Mouse (Mus musculus) embryonic fibroblast, embryonic 13.5 days (primary cell): Measurements from ENCODE around the gene Ppp1r12b.

Experiments used
- CTCF ChIP-seq: IDR thresholded peaks from 2 replicates; pipeline ENCODE4 v1.5.1; 2011; ENCODE audit warnings: mild to moderate bottlenecking, control low read depth, low read length, moderate library complexity, borderline replicate concordance; ENCODE audit not compliant: insufficient read depth
- POLR2A ChIP-seq: IDR thresholded peaks from 2 replicates; pipeline ENCODE4 v1.6.1; 2011; ENCODE audit warnings: low read depth, mild to moderate bottlenecking, control low read depth, low read length, moderate library complexity

DNA sequence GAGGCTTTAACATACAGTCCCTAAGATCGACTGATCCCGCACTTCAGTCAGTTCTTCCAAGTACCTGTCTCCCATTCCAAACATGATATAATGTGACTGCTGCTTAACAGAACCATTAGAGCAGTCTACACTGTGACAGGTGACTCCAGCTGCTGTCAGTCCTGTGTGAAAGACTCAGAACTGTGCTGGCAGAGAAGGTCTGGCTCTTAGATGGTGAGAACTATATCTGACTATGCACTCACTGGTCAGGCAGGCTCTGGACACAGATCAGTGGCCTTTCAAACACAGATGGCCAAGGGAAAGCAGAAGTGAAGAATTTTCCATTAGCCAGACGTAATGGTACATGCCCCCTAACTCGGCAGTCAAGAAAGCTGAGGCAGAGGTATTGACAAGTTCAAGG, 43.9 kb downstream of the Ppp1r12b start:
- TF ChIP-seq CTCF (no peak), POLR2A (no peak)
